Mouse (Mus musculus) midbrain, embryonic 13.5 days (tissue): Measurements from ENCODE around the gene Efhd1. TPM values are rescaled to one million over a fixed set of nuclear protein-coding genes. Genes with fewer than 3 reads are reported as not detected.
A peak's percentile ranks its signal among the peaks of the same experiment; 100 is the strongest.

Experiments used
- ATAC-seq: fragments of 200-750 bp; cut with Nextera tagmentation; 2 replicates; pipeline ENCODE4 v1.8.0; 2017; ENCODE audit warnings: mild to moderate bottlenecking, moderate TSS enrichment, moderate library complexity
- H3K27ac ChIP-seq: fragments of 300-500 bp; sonication (generic); 2 replicates; pipeline ENCODE4 v1.5.1; 2015; ENCODE audit warnings: inconsistent platforms, mild to moderate bottlenecking, moderate library complexity
- H3K27me3 ChIP-seq: fragments of 300-500 bp; sonication (generic); 2 replicates; pipeline ENCODE4 v1.6.1; 2015; ENCODE audit warnings: mild to moderate bottlenecking, inconsistent platforms
- H3K36me3 ChIP-seq: fragments of 300-500 bp; sonication (generic); 2 replicates; pipeline ENCODE4 v1.6.1; 2015; ENCODE audit warnings: mild to moderate bottlenecking, inconsistent platforms
- H3K4me1 ChIP-seq: fragments of 300-500 bp; sonication (generic); replicated peaks from 2 replicates; pipeline ENCODE4 v1.6.1; 2015; ENCODE audit warnings: inconsistent platforms
- H3K4me2 ChIP-seq: fragments of 300-500 bp; sonication (generic); replicated peaks from 2 replicates; pipeline ENCODE4 v1.6.1; 2015; ENCODE audit warnings: moderate library complexity, mild to moderate bottlenecking, inconsistent platforms
- H3K4me3 ChIP-seq: fragments of 300-500 bp; sonication (generic); replicated peaks from 2 replicates; pipeline ENCODE4 v1.5.1; 2015; ENCODE audit warnings: mild to moderate bottlenecking, inconsistent platforms
- H3K9ac ChIP-seq: fragments of 300-500 bp; sonication (generic); replicated peaks from 2 replicates; pipeline ENCODE4 v1.6.1; 2015; ENCODE audit warnings: mild to moderate bottlenecking, inconsistent platforms
- H3K9me3 ChIP-seq: fragments of 300-500 bp; sonication (generic); 2 replicates; pipeline ENCODE4 v1.6.1; 2016; ENCODE audit warnings: mild to moderate bottlenecking, inconsistent platforms
- WGBS: fragments of 180-500 bp; shearing (Covaris S2); methylation state at CpG from one replicate; pipeline ENCODE4 v1.1.7; 2015; 5-methylcytosine and 5-hydroxymethylcytosine counted together
- polyA plus RNA-seq: library from polyadenylated mRNA; unstranded; fragments of >200 nt; fragmentation: Nextera tagmentation; extraction: Ambion mirVana; gene quantifications from 2 replicates; pipeline ENCODE4 v1.2.1, GENCODE M21; 2015

The Efhd1 gene
- polyA plus RNA-seq, 1 experiment from 2014 or later = 0.51 TPM

DNA sequence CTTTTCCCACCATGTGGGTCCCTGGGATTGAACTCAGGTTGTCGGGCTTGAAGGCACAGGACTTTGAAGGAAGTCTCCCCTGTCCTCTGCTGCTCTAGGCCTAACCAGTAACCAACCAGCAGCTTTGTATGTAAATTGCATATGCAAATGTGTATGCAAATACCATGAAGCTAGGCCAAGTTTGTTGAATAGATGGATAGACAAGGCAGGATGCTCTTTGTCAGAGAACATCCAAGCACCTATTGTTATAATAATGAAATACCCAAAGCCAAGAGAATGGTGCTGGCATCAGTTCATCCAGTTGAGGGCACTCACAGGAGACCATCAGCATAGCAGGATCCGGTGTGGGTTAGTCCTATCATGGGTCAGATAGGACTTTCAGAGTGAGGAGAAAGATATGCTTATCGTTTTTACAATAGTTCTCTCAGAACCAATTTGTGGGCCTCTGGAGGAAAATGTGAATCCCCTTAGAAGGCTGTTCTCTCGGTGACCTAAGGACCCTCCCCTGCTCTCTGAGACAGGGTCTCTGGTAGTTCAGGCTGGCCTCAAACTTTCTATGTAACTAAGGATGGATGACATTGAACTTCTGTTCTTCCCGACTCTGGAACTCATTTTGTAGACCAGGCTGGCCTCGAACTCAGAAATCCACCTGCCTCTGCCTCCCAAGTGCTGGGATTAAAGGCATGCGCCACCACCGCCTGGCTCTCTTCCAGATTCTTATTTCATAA lies 49.8 kb downstream of the Efhd1 start:
- H3K9ac ChIP-seq = no peak overlapping the region
- H3K36me3 ChIP-seq = no peaks in the 10 kb centered on the region
- ATAC-seq = no peak
- no peak overlapping the region for H3K4me2 ChIP-seq
- no peaks in the 10 kb centered on the region for H3K4me1 ChIP-seq
- H3K27me3 ChIP-seq = no peaks in the 10 kb centered on the region
- 0 out of 2 replicates have a peak, but pooled peaks cover 4% of the 10 kb centered on the region for H3K9me3 ChIP-seq
- no peak overlapping the region for H3K27ac ChIP-seq
- 89% methylated on average over 8 of the region's 8 CpGs for WGBS
- no peak overlapping the region for H3K4me3 ChIP-seq

DNA sequence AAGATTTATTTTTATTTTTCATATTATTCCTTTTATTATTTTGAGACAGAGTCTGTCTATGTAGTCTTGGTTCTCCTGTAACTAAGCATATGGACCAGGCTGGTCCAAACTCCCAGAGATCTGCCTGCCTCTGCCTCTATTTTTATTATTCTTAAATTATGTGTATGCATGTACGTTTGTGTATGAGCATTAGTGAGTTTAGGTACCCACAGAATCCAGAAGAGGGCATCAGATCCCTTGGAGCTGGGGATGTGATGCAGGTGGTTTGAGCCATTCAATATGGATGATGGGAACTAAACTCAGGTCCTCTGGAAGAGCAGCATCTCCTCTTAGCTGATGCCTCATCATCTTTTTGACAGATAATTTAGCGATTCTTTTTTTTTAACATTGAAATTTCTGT lies 51.3 kb downstream of the Efhd1 start:
- 86% methylated on average over 2 of the region's 2 CpGs for WGBS
- Histone ChIP-seq H3K4me2 (no peak overlapping the region), H3K9me3 (peaks cover 15% of the 10 kb centered on the region), H3K27ac (no peak overlapping the region), H3K9ac (no peak overlapping the region), H3K27me3 (no peaks in the 10 kb centered on the region), H3K4me3 (no peak overlapping the region), H3K36me3 (no peaks in the 10 kb centered on the region), H3K4me1 (no peaks in the 10 kb centered on the region)
- no peak for ATAC-seq

DNA sequence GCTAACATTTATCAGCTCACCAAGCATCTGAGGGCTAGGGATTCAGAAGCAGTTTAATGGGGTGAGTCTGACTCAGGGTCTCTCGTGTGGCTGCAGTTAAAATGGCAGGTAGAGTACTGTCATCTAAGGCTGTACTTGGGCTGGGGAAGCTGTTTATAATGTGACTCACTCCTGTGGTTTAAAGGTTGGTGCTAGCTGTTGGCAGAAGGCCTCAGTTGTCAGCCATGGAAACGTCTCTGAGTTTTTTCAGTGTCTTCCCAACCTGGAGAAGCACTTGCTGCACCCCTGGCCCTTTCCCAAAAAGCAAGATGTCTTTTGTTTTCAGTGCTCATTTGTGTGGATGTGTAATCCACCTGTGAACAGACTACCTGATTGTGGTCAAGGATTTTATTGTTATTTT lies 51.7 kb downstream of the Efhd1 start:
- Histone ChIP-seq H3K9me3 (peaks cover 18% of the 10 kb centered on the region), H3K36me3 (no peaks in the 10 kb centered on the region), H3K4me2 (no peak overlapping the region), H3K4me1 (no peaks in the 10 kb centered on the region), H3K27ac (no peak overlapping the region), H3K9ac (no peak overlapping the region), H3K27me3 (no peaks in the 10 kb centered on the region), H3K4me3 (no peak overlapping the region)
- ATAC-seq = no peak
- WGBS = 84% methylated on average over 2 of the region's 2 CpGs

DNA sequence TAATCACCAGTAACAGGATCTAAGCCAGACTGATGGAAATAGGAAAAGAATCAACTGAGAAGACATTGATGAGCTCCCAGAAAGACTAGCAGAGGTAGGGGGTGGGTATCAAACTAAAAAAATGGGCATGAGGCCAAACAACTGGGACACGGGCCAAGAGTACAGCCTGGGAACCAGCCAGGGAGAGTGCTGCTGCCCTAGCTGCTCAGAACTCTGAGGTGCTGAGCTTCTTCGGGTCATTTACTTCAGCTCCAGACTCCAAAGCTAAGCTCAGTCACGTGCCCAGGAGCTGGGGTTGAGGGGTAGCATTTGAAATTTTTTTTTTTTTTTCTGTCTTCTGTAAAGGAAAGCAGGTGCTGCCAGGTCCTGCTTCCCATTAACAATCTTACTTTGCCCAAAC lies 52.5 kb downstream of the Efhd1 start:
- no peak overlapping the region for H3K27ac ChIP-seq
- no peak overlapping the region for H3K4me3 ChIP-seq
- no peaks in the 10 kb centered on the region for H3K36me3 ChIP-seq
- no peak overlapping the region for H3K4me2 ChIP-seq
- peaks cover 25% of the 10 kb centered on the region for H3K9me3 ChIP-seq
- 63% methylated on average over 3 of the region's 3 CpGs for WGBS
- H3K27me3 ChIP-seq = no peaks in the 10 kb centered on the region
- H3K9ac ChIP-seq = no peak overlapping the region
- H3K4me1 ChIP-seq = no peaks in the 10 kb centered on the region
- no peak for ATAC-seq

DNA sequence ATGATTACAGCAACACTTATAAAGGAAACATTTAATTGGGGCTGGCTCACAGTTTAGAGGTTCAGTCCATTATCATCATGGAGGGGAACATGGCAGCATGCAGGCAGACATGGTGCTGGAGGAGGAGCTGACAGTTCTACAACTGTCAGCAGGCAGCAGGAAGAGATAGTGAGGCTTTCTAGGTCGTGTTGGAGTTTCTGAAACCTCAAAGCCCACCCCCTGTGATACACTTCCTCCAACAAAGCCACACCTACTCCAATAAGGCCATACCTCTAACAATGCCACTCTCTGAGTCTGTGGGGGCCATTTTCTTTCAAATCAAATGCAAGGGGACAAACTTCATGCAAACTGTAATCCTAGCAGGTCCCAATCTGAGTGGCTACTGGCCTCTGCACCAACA lies 56.9 kb downstream of the Efhd1 start:
- Histone ChIP-seq H3K27me3 (no peaks in the 10 kb centered on the region), H3K9ac (no peak overlapping the region), H3K9me3 (peaks cover 27% of the 10 kb centered on the region), H3K27ac (no peak overlapping the region), H3K4me3 (no peak overlapping the region), H3K4me1 (no peaks in the 10 kb centered on the region), H3K36me3 (no peaks in the 10 kb centered on the region), H3K4me2 (no peak overlapping the region)
- 4% methylated on average over 1 of the region's 1 CpGs for WGBS
- ATAC-seq = no peak

DNA sequence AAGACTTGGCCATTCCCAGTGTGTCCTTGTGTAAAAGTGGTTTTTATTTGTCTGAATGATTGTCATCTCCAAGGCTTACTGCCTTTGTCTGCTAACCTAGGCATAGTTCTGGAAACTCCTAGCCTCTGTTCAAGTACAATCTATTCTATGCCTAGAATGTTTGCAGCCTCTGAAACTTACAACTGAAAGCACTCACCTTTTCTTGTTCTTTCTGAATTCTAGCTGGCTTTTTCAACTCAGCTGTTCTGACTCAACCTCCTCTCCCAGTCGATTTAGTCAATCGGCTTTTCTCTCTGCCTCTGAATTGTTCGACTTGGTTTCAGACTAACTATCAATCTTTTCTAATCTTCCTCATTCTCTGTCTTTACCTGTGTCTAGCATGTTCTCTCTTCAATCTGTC lies 58.6 kb downstream of the Efhd1 start:
- no peak overlapping the region for H3K9ac ChIP-seq
- no peak overlapping the region for H3K4me3 ChIP-seq
- no peaks in the 10 kb centered on the region for H3K36me3 ChIP-seq
- peaks cover 27% of the 10 kb centered on the region for H3K9me3 ChIP-seq
- ATAC-seq = no peak
- no peak overlapping the region for H3K4me2 ChIP-seq
- H3K27me3 ChIP-seq = no peaks in the 10 kb centered on the region
- 94% methylated on average over 3 of the region's 3 CpGs for WGBS
- 0 out of 2 replicates have a peak, but pooled peaks cover 2% of the 10 kb centered on the region for H3K4me1 ChIP-seq
- H3K27ac ChIP-seq = no peak overlapping the region

DNA sequence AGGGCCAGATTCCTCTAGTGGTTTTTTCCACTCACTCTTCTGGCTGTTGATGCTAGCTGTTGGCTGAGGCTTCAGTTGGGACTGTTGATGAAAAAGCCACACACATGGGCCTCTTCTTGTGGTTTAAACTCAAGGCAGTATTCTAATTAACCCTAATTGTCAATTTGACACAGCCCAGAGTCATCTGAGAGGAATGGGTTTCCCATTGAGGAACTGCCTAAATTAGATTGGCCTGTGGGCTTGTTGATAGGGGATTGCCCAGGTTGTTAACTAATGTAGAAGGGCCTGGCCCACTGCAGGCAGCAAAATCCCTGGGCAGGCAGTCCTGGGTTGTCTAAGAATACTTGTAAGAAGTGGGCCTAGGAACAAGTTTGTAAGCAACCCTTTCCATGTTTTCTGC lies 60.5 kb downstream of the Efhd1 start:
- Histone ChIP-seq H3K27ac (no peak overlapping the region), H3K4me2 (no peak overlapping the region), H3K4me3 (no peak overlapping the region), H3K4me1 (peaks cover 16% of the 10 kb centered on the region), H3K27me3 (no peaks in the 10 kb centered on the region), H3K9me3 (peaks cover 18% of the 10 kb centered on the region), H3K9ac (no peak overlapping the region), H3K36me3 (no peaks in the 10 kb centered on the region)
- ATAC-seq = no peak

DNA sequence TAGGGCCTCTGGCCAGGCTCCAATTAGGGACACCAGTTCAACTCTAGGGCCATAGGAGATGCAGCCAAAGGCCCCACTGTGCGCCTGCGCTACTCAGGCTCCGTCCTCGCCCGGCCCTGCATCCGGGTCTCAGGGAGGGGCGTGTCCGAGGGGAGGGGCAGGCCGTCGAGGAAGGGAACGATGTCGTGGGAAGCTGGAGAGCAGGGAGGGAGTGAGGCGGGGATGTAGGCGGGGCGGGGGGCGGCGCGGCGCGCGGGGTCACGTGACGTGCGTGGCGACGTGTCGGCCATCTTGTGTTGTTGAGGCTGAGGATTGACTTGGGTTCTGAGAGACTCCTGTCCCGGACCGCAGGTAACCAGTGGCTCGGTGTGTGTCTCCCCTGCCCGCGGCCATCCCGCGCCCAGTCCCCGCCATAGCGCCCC lies 62.6 kb downstream of the Efhd1 start, which contains the start of gene Gigyf2:
Gene Gigyf2, plus strand, starts transcription at position 257 of the 422 bp plus-strand sequence.
- H3K9ac ChIP-seq = peak within 1 kb of the TSS; percentile 98
- ATAC-seq = peak; percentile 97
- peaks cover 19% of the 10 kb centered on the region for H3K4me1 ChIP-seq
- peak within 1 kb of the TSS; percentile 94 for H3K27ac ChIP-seq
- no peaks in the 10 kb centered on the region for H3K27me3 ChIP-seq
- H3K36me3 ChIP-seq = no peaks in the 10 kb centered on the region
- peak within 1 kb of the TSS; percentile 98 for H3K4me3 ChIP-seq
- WGBS = under 1% methylated on average over 35 of the region's 36 CpGs
- peaks cover under 1% of the 10 kb centered on the region; the same call in 1 of the 2 replicates for H3K9me3 ChIP-seq
- peak within 1 kb of the TSS; percentile 78 for H3K4me2 ChIP-seq

DNA sequence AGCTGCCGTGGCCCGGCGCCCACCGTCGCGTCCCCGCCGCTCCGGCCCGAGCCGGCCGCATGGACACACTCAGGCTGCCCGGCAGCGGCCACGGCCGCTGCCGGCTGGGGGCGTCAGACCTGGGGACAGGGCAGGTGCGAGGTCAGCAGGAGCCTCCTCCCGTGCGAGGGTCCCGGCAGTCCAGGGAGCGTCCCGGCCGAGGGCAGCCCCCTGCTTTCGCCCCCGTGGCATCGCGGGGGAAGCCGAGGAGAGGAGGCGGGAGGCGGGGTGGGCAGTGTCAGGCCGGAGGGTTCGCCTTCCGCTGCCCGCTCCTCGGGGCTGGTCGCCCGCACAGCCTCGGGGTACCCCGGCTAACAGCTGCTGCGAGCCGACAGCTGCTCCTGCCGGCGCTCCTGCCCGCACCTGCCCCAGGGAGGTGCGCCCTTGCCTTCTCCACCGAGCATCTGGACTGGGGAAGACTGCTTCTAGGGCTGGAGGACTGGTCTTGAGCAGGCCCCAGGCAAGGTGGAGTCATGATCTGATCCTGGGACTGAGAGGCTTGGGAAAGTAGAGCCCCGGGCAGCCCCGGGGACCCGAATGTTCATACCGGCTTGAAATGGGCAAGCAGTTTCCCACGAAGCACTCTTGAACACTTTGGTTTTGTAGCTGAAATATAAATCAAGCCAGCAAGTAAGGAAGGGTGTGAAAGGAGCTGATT lies 63.1 kb downstream of the Efhd1 start:
- H3K36me3 ChIP-seq = no peaks in the 10 kb centered on the region
- peak overlapping the region; percentile 78 for H3K4me2 ChIP-seq

DNA sequence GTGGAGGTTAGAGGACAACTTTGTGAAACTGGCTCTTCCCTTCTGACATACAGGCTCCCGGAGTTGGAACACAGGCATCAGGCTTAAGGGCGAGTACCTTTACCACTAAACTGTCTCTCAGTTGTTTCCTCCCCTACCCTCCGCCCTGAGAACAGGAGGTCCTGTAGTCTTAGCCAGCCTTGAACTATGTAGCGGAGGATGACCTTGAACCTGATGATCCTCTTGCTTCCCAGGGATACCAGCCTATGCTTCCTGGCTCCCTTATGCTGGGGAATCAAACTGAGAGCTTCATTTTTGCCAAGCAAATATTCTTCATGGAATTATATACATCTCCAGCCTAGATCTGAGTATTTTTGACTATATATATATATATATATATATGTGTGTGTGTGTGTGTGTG lies 67.6 kb downstream of the Efhd1 start:
- Histone ChIP-seq H3K36me3 (peaks cover 20% of the 10 kb centered on the region), H3K4me1 (peaks cover 19% of the 10 kb centered on the region), H3K9ac (no peak overlapping the region), H3K9me3 (no peaks in the 10 kb centered on the region), H3K4me2 (no peak overlapping the region), H3K27me3 (no peaks in the 10 kb centered on the region), H3K4me3 (no peak overlapping the region), H3K27ac (no peak overlapping the region)
- ATAC-seq = no peak
- 98% methylated on average over 4 of the region's 4 CpGs for WGBS

More for the DNA sequence above, 63.1 kb downstream of the Efhd1 start:
- H3K27ac ChIP-seq = peak overlapping the region; percentile 94
- peaks cover 19% of the 10 kb centered on the region for H3K4me1 ChIP-seq
- H3K9me3 ChIP-seq = no peaks in the 10 kb centered on the region
- peak overlapping the region; percentile 98 for H3K4me3 ChIP-seq
- H3K27me3 ChIP-seq = no peaks in the 10 kb centered on the region
- peak; percentile 78 for ATAC-seq
- H3K9ac ChIP-seq = peak overlapping the region; percentile 98
- under 1% methylated on average over 52 of the region's 53 CpGs for WGBS

DNA sequence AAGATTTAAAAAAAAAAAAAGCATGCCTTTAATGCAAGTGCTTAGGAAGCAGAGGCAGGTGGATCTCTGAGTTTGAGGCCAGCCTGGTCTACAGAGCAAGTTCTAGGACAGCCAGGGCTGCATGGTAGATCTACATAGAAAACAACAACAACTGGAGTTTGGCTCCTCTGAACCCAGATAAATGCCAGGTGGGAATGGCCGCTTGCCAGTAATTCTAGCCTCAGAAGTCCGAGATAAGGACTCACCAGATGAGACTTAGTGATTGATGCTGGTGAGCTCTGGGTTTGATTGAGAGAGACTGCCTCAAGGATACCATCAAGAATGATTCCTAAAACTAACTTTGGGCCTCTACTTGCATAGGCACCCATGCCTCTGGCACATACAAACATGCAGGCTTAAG lies 86.4 kb downstream of the Efhd1 start:
- H3K27ac ChIP-seq = no peak overlapping the region
- H3K4me1 ChIP-seq = no peaks in the 10 kb centered on the region
- no peaks in the 10 kb centered on the region for H3K27me3 ChIP-seq
- no peak overlapping the region for H3K9ac ChIP-seq
- H3K9me3 ChIP-seq = no peaks in the 10 kb centered on the region
- no peak overlapping the region for H3K4me3 ChIP-seq
- 96% methylated on average over 2 of the region's 2 CpGs for WGBS
- no peak for ATAC-seq
- H3K36me3 ChIP-seq = peaks cover 12% of the 10 kb centered on the region
- no peak overlapping the region for H3K4me2 ChIP-seq

DNA sequence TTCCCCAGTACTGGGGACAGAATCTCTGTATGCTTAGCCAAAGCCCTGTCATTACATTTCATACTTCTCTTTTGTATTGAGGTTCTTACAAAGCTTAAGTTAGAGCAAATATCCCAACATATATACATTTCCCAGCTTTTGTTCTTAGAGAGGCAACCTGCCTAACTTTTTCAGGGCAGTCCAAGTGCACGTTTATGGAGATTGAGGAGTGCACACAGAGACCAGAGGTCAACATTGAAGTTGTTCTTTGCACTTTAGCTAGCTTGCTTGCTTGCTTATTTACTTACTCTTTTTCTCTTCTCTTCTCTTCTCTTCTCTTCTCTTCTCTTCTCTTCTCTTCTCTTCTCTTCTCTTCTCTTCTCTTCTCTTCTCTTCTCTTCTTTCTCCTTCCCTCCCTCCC lies 96.1 kb downstream of the Efhd1 start:
- 75% methylated on average over 1 of the region's 1 CpGs for WGBS
- ATAC-seq = no peak
- Histone ChIP-seq H3K4me3 (no peak overlapping the region), H3K36me3 (peaks cover 17% of the 10 kb centered on the region), H3K9me3 (no peaks in the 10 kb centered on the region), H3K4me2 (no peak overlapping the region), H3K4me1 (no peaks in the 10 kb centered on the region), H3K9ac (no peak overlapping the region), H3K27ac (no peak overlapping the region), H3K27me3 (no peaks in the 10 kb centered on the region)
